Mouse (Mus musculus): ENCODE data around the gene Ube2d3. TPM values are rescaled to one million over a fixed set of nuclear protein-coding genes. Genes with fewer than 3 reads are reported as not detected.

The Ube2d3 gene
- total and polyA plus RNA-seq, 3 experiments: 590 to 1,803 (median 1,178) TPM

DNA sequence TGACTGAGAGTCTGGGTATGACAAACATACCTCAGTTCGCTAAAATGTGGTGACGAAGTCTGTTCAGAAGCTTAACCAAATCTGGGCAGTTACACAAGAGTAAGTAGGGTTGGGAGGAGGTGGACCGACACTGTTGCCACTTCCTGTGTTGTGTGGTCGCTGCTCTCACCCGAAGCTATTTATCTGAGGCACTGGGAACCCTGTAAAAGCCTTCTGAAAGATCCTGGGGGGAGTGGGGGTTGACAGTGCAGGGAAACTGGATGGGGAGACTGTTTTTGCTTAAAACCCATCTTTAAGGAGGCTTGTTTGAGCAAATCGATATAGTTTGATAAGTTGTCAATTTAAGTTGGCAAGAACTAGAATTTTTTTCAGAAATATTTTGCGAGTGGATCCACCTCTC, 2.3 kb downstream of the Ube2d3 start:
- peak overlapping the region; percentile 96 for H3K27ac ChIP-seq (ENCODE audit: insufficient read depth, low read depth)
- TF ChIP-seq CHD2 (IDR thresholded peaks at IDR 0.05; ENCODE audit: low read length) (peak; percentile 21; the same call in 1 of the 2 replicates), ZNF384 (IDR thresholded peaks at IDR 0.05; ENCODE audit: low read depth, low read length) (no peak), TBP (conservative IDR thresholded peaks at IDR 0.05; ENCODE audit: low read depth, low read length) (0 out of 2 replicates have a peak, but pooled peaks have one; percentile 46), SMC3 (IDR thresholded peaks at IDR 0.05; ENCODE audit: low read depth, low read length) (peak; percentile 3; the same call in 1 of the 2 replicates), E2F4 (IDR thresholded peaks at IDR 0.05; ENCODE audit: insufficient replicate concordance, low read depth, low read length) (no peak), MXI1 (IDR thresholded peaks at IDR 0.05; ENCODE audit: low read depth, low read length) (peak; percentile 75), ELF1 (IDR thresholded peaks at IDR 0.05; ENCODE audit: low read depth, low read length) (peak; percentile 75), MEF2A (IDR thresholded peaks at IDR 0.05; ENCODE audit: borderline replicate concordance, low read depth, low read length) (peak; percentile 32; the same call in 1 of the 2 replicates), POLR2A (IDR thresholded peaks at IDR 0.05; ENCODE audit: low read depth, low read length) (peak; percentile 49; the same call in 1 of the 2 replicates), SIN3A (IDR thresholded peaks at IDR 0.05; ENCODE audit: low read length) (no peak; the same call in none of the 2 replicates), MYC (IDR thresholded peaks at IDR 0.05; ENCODE audit: low read depth, low read length) (no peak), UBTF (IDR thresholded peaks at IDR 0.05; ENCODE audit: low read depth, low read length) (no peak), CHD1 (IDR thresholded peaks at IDR 0.05; ENCODE audit: low read depth, low read length) (no peak; the same call in 1 of the 2 replicates), HCFC1 (IDR thresholded peaks at IDR 0.05; ENCODE audit: low read depth, low read length) (peak; percentile 41), MAZ (IDR thresholded peaks at IDR 0.05; ENCODE audit: low read depth, low read length) (0 out of 2 replicates have a peak, but pooled peaks have one; percentile 53)
- DNase-seq (ENCODE audit: extremely low read depth): peak; percentile 91
- in situ Hi-C loops (cut with MboI; ENCODE audit: low pct_ligation_motif_present, low pct_unique_long_range_greater_than_20kb, low sequenced_read_pairs) (no loop called here), dilution Hi-C loops (cut with MboI; ENCODE audit: extremely low pct_ligation_motif_present, extremely low pct_unique_long_range_greater_than_20kb, low sequenced_read_pairs) (no loop called here)
- H3K4me1 ChIP-seq (ENCODE audit: control insufficient read depth in 1 of 2, insufficient read depth in 2 of 2): peaks cover 0 to 53% of the 10 kb centered on the region in 2 experiments; a peak in 2 of 4 replicates
- H3K9ac ChIP-seq (ENCODE audit: insufficient read depth, low read depth): peak overlapping the region; percentile 98
- peaks cover 9 to 57% of the 10 kb centered on the region in 2 experiments for H3K36me3 ChIP-seq (replicated peaks in 1 of 2; ENCODE audit: control insufficient read depth in 1 of 2, insufficient read depth in 1 of 2, low read length in 1 of 2)
- peaks cover 45% of the 10 kb centered on the region for H3K79me2 ChIP-seq (replicated peaks; ENCODE audit: control insufficient read depth, extremely low read depth, insufficient read depth, poor library complexity, severe bottlenecking)
- no peaks in the 10 kb centered on the region for H3K9me3 ChIP-seq (replicated peaks; ENCODE audit: low read length)
- H3K27me3 ChIP-seq (replicated peaks): no peaks in the 10 kb centered on the region
- H3K4me2 ChIP-seq (ENCODE audit: insufficient read depth, low read depth, poor library complexity, severe bottlenecking): peak overlapping the region; percentile 38
- H3K4me3 ChIP-seq (replicated peaks in 1 of 3; ENCODE audit: low read depth in 2 of 3, low read length in 2 of 3, poor library complexity in 1 of 3): peak overlapping the region; percentile 81 to 94 (median 83)

DNA sequence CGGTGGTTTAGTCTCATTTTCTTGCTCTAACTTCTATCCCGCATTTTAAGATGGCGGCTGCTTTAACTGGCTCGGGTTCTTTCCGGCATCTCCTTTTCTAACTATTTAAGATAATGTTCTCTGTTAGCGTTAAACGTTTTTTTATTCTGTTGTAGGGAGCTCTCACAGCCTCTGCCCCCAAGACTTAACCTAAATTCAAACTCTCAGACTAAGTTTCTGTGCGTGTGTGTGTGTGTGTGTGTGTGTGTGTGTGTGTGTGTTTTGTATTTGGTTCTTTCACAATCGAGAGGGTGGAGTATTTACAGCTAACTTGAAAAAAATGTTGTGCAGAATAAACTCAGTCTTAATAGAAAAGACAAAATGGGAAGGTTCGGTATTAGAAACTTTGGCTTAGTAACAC, 2.7 kb downstream of the Ube2d3 start:
- TF ChIP-seq ZNF384 (IDR thresholded peaks at IDR 0.05; ENCODE audit: low read depth, low read length): no peak
- TF ChIP-seq MXI1 (IDR thresholded peaks at IDR 0.05; ENCODE audit: low read depth, low read length): no peak
- TF ChIP-seq PAX5 (IDR thresholded peaks at IDR 0.05; ENCODE audit: low read length): no peak
- TF ChIP-seq ZMIZ1 (IDR thresholded peaks at IDR 0.05; ENCODE audit: low read depth, low read length): no peak
- no peak for TF ChIP-seq BHLHE40 (IDR thresholded peaks at IDR 0.05; ENCODE audit: low read depth, low read length)
- no peak for TF ChIP-seq E2F4 (IDR thresholded peaks at IDR 0.05; ENCODE audit: insufficient replicate concordance, low read depth, low read length)
- TF ChIP-seq MAFK (IDR thresholded peaks at IDR 0.05; ENCODE audit: insufficient replicate concordance, low read length): no peak
- TF ChIP-seq CHD2 (IDR thresholded peaks at IDR 0.05; ENCODE audit: low read length): no peak
- TF ChIP-seq JUN (IDR thresholded peaks at IDR 0.05; ENCODE audit: insufficient read depth, low read depth, low read length): no peak
- TF ChIP-seq ZKSCAN1 (IDR thresholded peaks at IDR 0.05; ENCODE audit: borderline replicate concordance, low read depth, low read length): no peak
- no peak for TF ChIP-seq TCF12 (IDR thresholded peaks at IDR 0.05; ENCODE audit: low read depth, low read length)
- TF ChIP-seq EP300 (IDR thresholded peaks at IDR 0.05; ENCODE audit: low read length): no peak
- no peak for TF ChIP-seq USF2 (conservative IDR thresholded peaks at IDR 0.05; ENCODE audit: low read depth, low read length)
- TF ChIP-seq POLR2A (IDR thresholded peaks at IDR 0.05; ENCODE audit: low read depth, low read length): no peak
- TF ChIP-seq ELF1 (IDR thresholded peaks at IDR 0.05; ENCODE audit: low read depth, low read length): no peak
- TF ChIP-seq HCFC1 (IDR thresholded peaks at IDR 0.05; ENCODE audit: low read depth, low read length): no peak
- no peak for TF ChIP-seq CHD1 (IDR thresholded peaks at IDR 0.05; ENCODE audit: low read depth, low read length)
- no peak for TF ChIP-seq KAT2A (IDR thresholded peaks at IDR 0.05; ENCODE audit: insufficient replicate concordance, low read length)
- TF ChIP-seq GABPA (IDR thresholded peaks at IDR 0.05; ENCODE audit: insufficient replicate concordance, low read depth, low read length): no peak
- no peaks in the 10 kb centered on the region for H3K9me3 ChIP-seq (replicated peaks; ENCODE audit: low read length)
- H3K4me1 ChIP-seq (ENCODE audit: control insufficient read depth in 1 of 2, insufficient read depth in 2 of 2): peaks cover 0 to 57% of the 10 kb centered on the region in 2 experiments; a peak in 2 of 4 replicates
- H3K79me2 ChIP-seq (replicated peaks; ENCODE audit: control insufficient read depth, extremely low read depth, insufficient read depth, poor library complexity, severe bottlenecking): peaks cover 49% of the 10 kb centered on the region
- no peak for DNase-seq (ENCODE audit: extremely low read depth)
- dilution Hi-C loops (cut with MboI; ENCODE audit: extremely low pct_ligation_motif_present, extremely low pct_unique_long_range_greater_than_20kb, low sequenced_read_pairs): no loop called here
- peak overlapping the region; percentile 98 for H3K9ac ChIP-seq (ENCODE audit: insufficient read depth, low read depth)
- peak overlapping the region; percentile 81 to 94 (median 83) for H3K4me3 ChIP-seq (replicated peaks in 1 of 3; ENCODE audit: low read depth in 2 of 3, low read length in 2 of 3, poor library complexity in 1 of 3)
- H3K4me2 ChIP-seq (ENCODE audit: insufficient read depth, low read depth, poor library complexity, severe bottlenecking): peak overlapping the region; percentile 38
- H3K27ac ChIP-seq (ENCODE audit: insufficient read depth, low read depth): no peak overlapping the region
- in situ Hi-C loops (cut with MboI; ENCODE audit: low pct_ligation_motif_present, low pct_unique_long_range_greater_than_20kb, low sequenced_read_pairs): no loop called here
- H3K27me3 ChIP-seq (replicated peaks): no peaks in the 10 kb centered on the region
- peaks cover 9 to 58% of the 10 kb centered on the region in 2 experiments for H3K36me3 ChIP-seq (replicated peaks in 1 of 2; ENCODE audit: control insufficient read depth in 1 of 2, insufficient read depth in 1 of 2, low read length in 1 of 2)
